Mouse (Mus musculus) hindbrain, embryonic 13.5 days (tissue): ENCODE results near the gene Btbd10. TPM values are rescaled to one million over a fixed set of nuclear protein-coding genes. Genes with fewer than 3 reads are reported as not detected.

ENCODE experiments used
- ATAC-seq: fragments of 200-750 bp; cut with Nextera tagmentation; 2 replicates; pipeline ENCODE4 v1.8.0; 2017; ENCODE audit warnings: moderate TSS enrichment; ENCODE audit not compliant: low FRiP score
- H3K27ac ChIP-seq: fragments of 300-500 bp; sonication (generic); 2 replicates; pipeline ENCODE4 v1.5.1; 2015; ENCODE audit warnings: inconsistent platforms, mild to moderate bottlenecking, moderate library complexity
- H3K27me3 ChIP-seq: fragments of 300-500 bp; sonication (generic); 2 replicates; pipeline ENCODE4 v1.6.1; 2015; ENCODE audit warnings: mild to moderate bottlenecking, inconsistent platforms
- H3K36me3 ChIP-seq: fragments of 300-500 bp; sonication (generic); 2 replicates; pipeline ENCODE4 v1.6.1; 2015; ENCODE audit warnings: mild to moderate bottlenecking, inconsistent platforms
- H3K4me1 ChIP-seq: fragments of 300-500 bp; sonication (generic); replicated peaks from 2 replicates; pipeline ENCODE4 v1.6.1; 2015; ENCODE audit warnings: inconsistent platforms
- H3K4me2 ChIP-seq: fragments of 300-500 bp; sonication (generic); 2 replicates; pipeline ENCODE4 v1.6.1; 2015; ENCODE audit warnings: inconsistent platforms, mild to moderate bottlenecking, moderate library complexity
- H3K4me3 ChIP-seq: fragments of 300-500 bp; sonication (generic); 2 replicates; pipeline ENCODE4 v1.5.1; 2015; ENCODE audit warnings: mild to moderate bottlenecking, inconsistent platforms
- H3K9ac ChIP-seq: fragments of 300-500 bp; sonication (generic); 2 replicates; pipeline ENCODE4 v1.6.1; 2015; ENCODE audit warnings: mild to moderate bottlenecking, inconsistent platforms
- H3K9me3 ChIP-seq: fragments of 300-500 bp; sonication (generic); 2 replicates; pipeline ENCODE4 v1.6.1; 2016; ENCODE audit warnings: inconsistent platforms
- WGBS: fragments of 180-500 bp; shearing (Covaris S2); methylation state at CpG from one replicate; pipeline ENCODE4 v1.1.7; 2015; 5-methylcytosine and 5-hydroxymethylcytosine counted together
- polyA plus RNA-seq: library from polyadenylated mRNA; unstranded; fragments of >200 nt; fragmentation: Nextera tagmentation; extraction: Ambion mirVana; gene quantifications from 2 replicates; pipeline ENCODE4 v1.2.1, GENCODE M21; 2015

Gene Btbd10
- polyA plus RNA-seq, 1 experiment from 2014 or later: 64.2 TPM

- Histone ChIP-seq H3K9me3 (no peaks in the 10 kb centered on the region), H3K4me3 (no peak overlapping the region), H3K4me1 (peaks cover 4% of the 10 kb centered on the region), H3K27me3 (no peaks in the 10 kb centered on the region), H3K36me3 (no peaks in the 10 kb centered on the region), H3K4me2 (no peak overlapping the region), H3K9ac (no peak overlapping the region), H3K27ac (no peak overlapping the region)
- 88% methylated on average over 1 of the region's 1 CpGs for WGBS
- no peak for ATAC-seq
Observed at GRCm38 (mm10) chr7:113349089-113349488, 20.1 kb downstream of the Btbd10 start.

- Histone ChIP-seq H3K4me1 (peaks cover 4% of the 10 kb centered on the region), H3K4me2 (no peak overlapping the region), H3K9ac (no peak overlapping the region), H3K27me3 (no peaks in the 10 kb centered on the region), H3K36me3 (no peaks in the 10 kb centered on the region), H3K9me3 (no peaks in the 10 kb centered on the region), H3K27ac (no peak overlapping the region; the same call in 1 of the 2 replicates), H3K4me3 (no peak overlapping the region)
- no peak for ATAC-seq
- WGBS: 84% methylated on average over 2 of the region's 2 CpGs
Observed at GRCm38 (mm10) chr7:113347694-113348093, 21.5 kb downstream of the Btbd10 start.

GRCm38 (mm10) chr7:113347271-113347670 lies 21.9 kb downstream of the Btbd10 start:
- Histone ChIP-seq H3K9ac (no peak overlapping the region), H3K4me1 (peaks cover 4% of the 10 kb centered on the region), H3K9me3 (no peaks in the 10 kb centered on the region), H3K36me3 (no peaks in the 10 kb centered on the region), H3K4me2 (peak overlapping the region; percentile 38), H3K27ac (peak overlapping the region; percentile 30; the same call in 1 of the 2 replicates), H3K27me3 (no peaks in the 10 kb centered on the region), H3K4me3 (no peak overlapping the region)
- WGBS: 27% methylated on average over 4 of the region's 4 CpGs
- no peak; the same call in 1 of the 2 replicates for ATAC-seq

- no peak overlapping the region for H3K4me2 ChIP-seq
- no peak overlapping the region for H3K9ac ChIP-seq
- no peaks in the 10 kb centered on the region for H3K36me3 ChIP-seq
- H3K9me3 ChIP-seq: no peaks in the 10 kb centered on the region
- 82% methylated on average over 8 of the region's 8 CpGs for WGBS
- H3K27ac ChIP-seq: no peak overlapping the region
- H3K27me3 ChIP-seq: no peaks in the 10 kb centered on the region
- no peak overlapping the region for H3K4me3 ChIP-seq
- H3K4me1 ChIP-seq: no peaks in the 10 kb centered on the region
- ATAC-seq: no peak
Observed at GRCm38 (mm10) chr7:113335250-113335649, 33.9 kb downstream of the Btbd10 start.

DNA sequence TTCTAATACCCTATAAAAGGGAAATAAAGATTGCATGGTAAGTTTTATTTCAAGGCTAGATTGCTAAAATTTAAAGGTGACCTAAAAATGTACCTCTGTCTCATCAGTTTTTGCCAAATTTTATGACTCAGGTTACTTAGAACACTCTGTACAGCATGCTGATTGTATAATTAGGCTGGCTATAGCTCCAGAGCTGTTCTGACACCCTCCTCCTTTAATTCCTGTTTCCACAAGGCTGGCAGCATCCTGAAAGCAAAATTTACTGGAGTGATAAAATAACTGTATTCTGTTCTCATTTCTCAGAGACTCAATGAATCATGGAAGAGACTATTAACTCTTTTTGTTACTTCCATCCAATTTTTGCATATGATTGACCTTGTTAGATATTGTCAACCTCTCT lies 35.2 kb downstream of the Btbd10 start:
- no peak overlapping the region for H3K9ac ChIP-seq
- H3K4me2 ChIP-seq: no peak overlapping the region
- no peaks in the 10 kb centered on the region for H3K9me3 ChIP-seq
- H3K27me3 ChIP-seq: no peaks in the 10 kb centered on the region
- no peaks in the 10 kb centered on the region for H3K4me1 ChIP-seq
- H3K27ac ChIP-seq: no peak overlapping the region
- H3K36me3 ChIP-seq: no peaks in the 10 kb centered on the region
- no peak for ATAC-seq
- no peak overlapping the region for H3K4me3 ChIP-seq

GRCm38 (mm10) chr7:113320128-113320527 lies 49.1 kb downstream of the Btbd10 start:
- no peak for ATAC-seq
- Histone ChIP-seq H3K27me3 (no peaks in the 10 kb centered on the region), H3K4me1 (0 out of 2 replicates have a peak, but pooled peaks cover 9% of the 10 kb centered on the region), H3K9me3 (no peaks in the 10 kb centered on the region), H3K9ac (no peak overlapping the region), H3K4me3 (no peak overlapping the region), H3K27ac (no peak overlapping the region), H3K4me2 (no peak overlapping the region), H3K36me3 (peaks cover 30% of the 10 kb centered on the region)
- 70% methylated on average over 1 of the region's 1 CpGs for WGBS

DNA sequence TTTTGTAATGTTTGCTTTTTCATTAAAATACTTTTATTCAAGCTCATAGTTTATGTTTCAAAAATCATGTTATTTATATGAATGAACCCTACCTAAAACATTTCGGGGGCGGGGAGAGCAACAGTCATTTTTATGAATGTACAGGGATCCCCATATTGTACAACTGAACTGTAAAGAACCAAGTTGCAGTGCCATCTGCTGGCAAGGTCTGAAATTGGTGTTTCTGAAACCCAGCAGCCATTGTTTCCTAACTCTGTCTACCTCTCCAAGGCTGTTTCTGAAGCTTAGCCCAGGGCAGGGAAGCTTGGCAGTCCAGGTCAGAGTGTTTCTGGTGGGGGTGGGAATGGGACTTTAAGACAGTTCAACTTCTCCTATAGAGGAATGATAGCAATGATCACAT lies 57.4 kb downstream of the Btbd10 start:
- peak; percentile 61; the same call in 1 of the 2 replicates for ATAC-seq
- Histone ChIP-seq H3K4me2 (no peak overlapping the region), H3K27me3 (no peaks in the 10 kb centered on the region), H3K27ac (no peak overlapping the region), H3K36me3 (peaks cover 24% of the 10 kb centered on the region), H3K4me1 (0 out of 2 replicates have a peak, but pooled peaks cover 4% of the 10 kb centered on the region), H3K9ac (no peak overlapping the region), H3K9me3 (no peaks in the 10 kb centered on the region), H3K4me3 (no peak overlapping the region)
- WGBS: 38% methylated on average over 2 of the region's 2 CpGs

- peaks cover 19% of the 10 kb centered on the region for H3K36me3 ChIP-seq
- no peaks in the 10 kb centered on the region for H3K27me3 ChIP-seq
- H3K4me2 ChIP-seq: no peak overlapping the region
- H3K27ac ChIP-seq: no peak overlapping the region
- 59% methylated on average over 3 of the region's 3 CpGs for WGBS
- H3K4me1 ChIP-seq: 0 out of 2 replicates have a peak, but pooled peaks cover 4% of the 10 kb centered on the region
- ATAC-seq: no peak
- no peak overlapping the region for H3K4me3 ChIP-seq
- no peaks in the 10 kb centered on the region for H3K9me3 ChIP-seq
- no peak overlapping the region for H3K9ac ChIP-seq
Observed at GRCm38 (mm10) chr7:113310136-113310535, 59.1 kb downstream of the Btbd10 start.

DNA sequence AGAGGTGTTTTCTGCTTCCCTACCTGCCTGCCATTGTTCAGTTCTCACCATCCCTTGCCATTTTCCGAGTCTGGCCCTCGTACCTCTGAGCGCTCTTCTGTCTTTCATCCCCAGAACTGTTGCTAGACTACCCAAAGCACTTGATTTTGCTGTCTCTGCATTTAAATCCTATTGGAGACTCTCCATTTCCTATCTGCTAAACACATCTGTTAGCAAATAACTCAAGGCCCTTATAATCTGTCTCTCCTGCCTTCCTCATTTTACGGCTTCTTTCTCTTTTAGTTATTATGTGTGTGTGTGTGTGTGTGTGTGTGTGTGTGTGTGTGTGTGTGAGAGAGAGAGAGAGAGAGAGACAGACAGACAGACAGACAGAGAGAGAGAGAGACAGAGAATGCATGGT lies 71.4 kb downstream of the Btbd10 start:
- Histone ChIP-seq H3K27me3 (no peaks in the 10 kb centered on the region), H3K4me1 (peaks cover 15% of the 10 kb centered on the region), H3K9ac (no peak overlapping the region), H3K36me3 (peaks cover 29% of the 10 kb centered on the region), H3K4me2 (no peak overlapping the region), H3K27ac (no peak overlapping the region), H3K4me3 (no peak overlapping the region), H3K9me3 (no peaks in the 10 kb centered on the region)
- ATAC-seq: no peak
- WGBS: 92% methylated on average over 4 of the region's 4 CpGs

DNA sequence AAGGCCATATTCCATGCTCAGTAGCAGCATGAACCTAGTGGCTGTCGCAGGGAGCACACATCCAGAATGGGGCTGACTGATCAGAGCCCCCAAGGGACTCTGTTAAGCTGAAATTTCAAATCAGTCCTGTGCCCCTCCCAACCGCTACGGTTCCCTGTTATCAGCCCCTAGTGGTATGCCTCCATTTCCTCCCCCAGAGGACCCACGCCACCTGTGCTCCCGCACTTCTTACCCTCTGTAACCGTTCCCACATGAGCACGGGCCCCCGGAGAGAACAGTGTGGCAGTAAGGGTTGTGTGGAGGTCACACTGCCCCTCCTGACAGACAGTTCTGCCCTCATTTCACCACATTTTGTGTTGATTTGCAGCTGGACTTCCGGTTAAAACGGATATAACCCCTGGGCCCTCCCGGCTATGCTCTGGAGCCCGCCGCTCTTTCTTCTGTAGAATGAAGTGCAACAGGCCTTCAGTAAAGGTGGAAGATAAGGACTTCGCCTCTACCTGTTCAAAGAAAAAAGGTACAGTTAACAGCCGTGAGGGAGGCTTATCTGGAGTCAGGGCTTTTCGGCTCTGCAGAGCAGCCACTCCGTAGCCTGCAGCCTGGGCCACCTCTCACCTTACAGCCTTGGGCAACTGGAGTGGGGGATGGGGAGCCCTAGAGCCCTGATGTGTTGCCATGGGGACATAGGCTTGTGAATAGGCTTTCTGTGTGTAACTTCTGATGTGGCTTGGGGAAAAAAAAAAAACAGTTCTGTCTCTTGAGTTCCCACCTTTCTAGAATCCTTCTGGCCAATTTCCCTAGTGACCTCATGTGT lies 73.9 kb downstream of the Btbd10 start:
- H3K9ac ChIP-seq: no peak overlapping the region
- no peak for ATAC-seq
- H3K27me3 ChIP-seq: no peaks in the 10 kb centered on the region
- no peak overlapping the region for H3K4me3 ChIP-seq
- no peak overlapping the region for H3K27ac ChIP-seq
- peaks cover 15% of the 10 kb centered on the region for H3K4me1 ChIP-seq
- peaks cover 16% of the 10 kb centered on the region for H3K36me3 ChIP-seq
- WGBS: 37% methylated on average over 17 of the region's 17 CpGs
- H3K9me3 ChIP-seq: no peaks in the 10 kb centered on the region
- H3K4me2 ChIP-seq: no peak overlapping the region

DNA sequence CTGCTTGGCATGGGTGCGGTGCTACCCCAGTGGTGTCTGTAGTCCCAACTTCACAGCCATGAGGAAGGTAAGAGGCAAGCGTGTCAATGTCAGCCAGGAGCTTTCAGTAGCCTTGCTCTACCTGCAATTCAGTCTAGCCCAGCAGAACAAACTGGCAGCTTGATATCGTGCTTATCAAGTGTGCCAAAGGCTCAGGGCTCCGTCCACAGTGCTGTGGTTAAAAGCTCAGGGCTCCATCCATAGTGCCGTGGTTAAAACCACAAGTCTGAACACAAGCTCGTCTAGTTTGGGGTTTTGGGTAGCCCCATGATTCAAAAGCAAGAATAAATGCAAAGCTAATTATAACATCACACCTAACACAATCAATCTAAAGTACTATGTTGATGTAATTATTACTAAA lies 74.6 kb downstream of the Btbd10 start:
- no peak for ATAC-seq
- H3K27ac ChIP-seq: no peak overlapping the region
- H3K4me3 ChIP-seq: no peak overlapping the region
- H3K36me3 ChIP-seq: peaks cover 20% of the 10 kb centered on the region
- peaks cover 15% of the 10 kb centered on the region for H3K4me1 ChIP-seq
- 92% methylated on average over 6 of the region's 6 CpGs for WGBS
- no peak overlapping the region for H3K4me2 ChIP-seq
- no peak overlapping the region for H3K9ac ChIP-seq
- no peaks in the 10 kb centered on the region for H3K27me3 ChIP-seq
- no peaks in the 10 kb centered on the region for H3K9me3 ChIP-seq

DNA sequence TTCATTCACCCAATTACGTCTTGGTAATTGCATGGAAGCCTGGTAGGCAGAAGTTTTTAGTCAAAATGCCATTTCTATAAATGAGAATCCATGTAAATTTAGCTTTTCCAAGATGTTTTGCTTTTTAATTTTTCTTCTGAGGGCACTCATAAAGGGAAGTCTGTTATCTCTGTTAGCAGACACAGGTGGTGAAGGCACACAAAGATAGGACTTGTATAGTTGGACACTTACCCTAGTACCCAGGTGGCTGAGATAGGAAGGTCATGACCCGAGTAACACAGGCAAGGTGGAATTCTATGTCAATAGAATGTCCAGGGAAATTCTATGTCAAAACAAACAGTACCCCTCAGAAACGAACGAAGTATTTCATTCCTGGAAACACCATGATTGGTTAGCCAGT lies 77.0 kb downstream of the Btbd10 start:
- Histone ChIP-seq H3K27me3 (no peaks in the 10 kb centered on the region), H3K27ac (no peak overlapping the region)
- 87% methylated on average over 4 of the region's 4 CpGs for WGBS

GRCm38 (mm10) chr7:113291741-113292140 lies 77.5 kb downstream of the Btbd10 start:
- H3K36me3 ChIP-seq: peaks cover 21% of the 10 kb centered on the region
- no peaks in the 10 kb centered on the region for H3K9me3 ChIP-seq
- 77% methylated on average over 5 of the region's 5 CpGs for WGBS
- H3K4me1 ChIP-seq: peaks cover 13% of the 10 kb centered on the region
- ATAC-seq: no peak
- H3K27me3 ChIP-seq: no peaks in the 10 kb centered on the region
- no peak overlapping the region for H3K4me2 ChIP-seq
- no peak overlapping the region for H3K27ac ChIP-seq
- no peak overlapping the region for H3K4me3 ChIP-seq
- H3K9ac ChIP-seq: no peak overlapping the region

More for the DNA sequence above, 77.0 kb downstream of the Btbd10 start:
- H3K36me3 ChIP-seq: peaks cover 20% of the 10 kb centered on the region
- H3K9ac ChIP-seq: no peak overlapping the region
- H3K4me3 ChIP-seq: no peak overlapping the region
- H3K4me1 ChIP-seq: peaks cover 16% of the 10 kb centered on the region
- no peak overlapping the region for H3K4me2 ChIP-seq
- H3K9me3 ChIP-seq: no peaks in the 10 kb centered on the region
- no peak for ATAC-seq
